Mouse (Mus musculus) liver, embryonic 12.5 days (tissue): ENCODE data around the gene Tubg2. TPM values are rescaled to one million over a fixed set of nuclear protein-coding genes. Genes with fewer than 3 reads are reported as not detected.
A peak's percentile ranks its signal among the peaks of the same experiment; 100 is the strongest.

Experiments
- ATAC-seq: fragments of 200-750 bp; cut with Nextera tagmentation; 2 replicates; pipeline ENCODE4 v1.8.0; 2017; ENCODE audit warnings: moderate number of reproducible peaks, mild to moderate bottlenecking, moderate library complexity
- H3K27ac ChIP-seq: fragments of 300-500 bp; sonication (generic); 2 replicates; pipeline ENCODE4 v1.5.1; 2016; ENCODE audit warnings: mild to moderate bottlenecking
- H3K27me3 ChIP-seq: fragments of 300-500 bp; sonication (generic); replicated peaks from 2 replicates; pipeline ENCODE4 v1.6.1; 2016; ENCODE audit warnings: mild to moderate bottlenecking, moderate library complexity
- H3K36me3 ChIP-seq: fragments of 300-500 bp; sonication (generic); 2 replicates; pipeline ENCODE4 v1.6.1; 2016; ENCODE audit warnings: mild to moderate bottlenecking, moderate library complexity
- H3K4me1 ChIP-seq: fragments of 300-500 bp; sonication (generic); 2 replicates; pipeline ENCODE4 v1.6.1; 2016
- H3K4me2 ChIP-seq: fragments of 300-500 bp; sonication (generic); 2 replicates; pipeline ENCODE4 v1.6.1; 2016; ENCODE audit warnings: mild to moderate bottlenecking, moderate library complexity
- H3K4me3 ChIP-seq: fragments of 300-500 bp; sonication (generic); 2 replicates; pipeline ENCODE4 v1.5.1; 2016; ENCODE audit warnings: mild to moderate bottlenecking, moderate library complexity
- H3K9ac ChIP-seq: fragments of 300-500 bp; sonication (generic); 2 replicates; pipeline ENCODE4 v1.6.1; 2016; ENCODE audit warnings: mild to moderate bottlenecking, moderate library complexity
- H3K9me3 ChIP-seq: fragments of 300-500 bp; sonication (generic); replicated peaks from 2 replicates; pipeline ENCODE4 v1.6.1; 2016; ENCODE audit warnings: mild to moderate bottlenecking, moderate library complexity
- WGBS: fragments of 180-500 bp; shearing (Covaris S2); methylation state at CpG from one replicate; pipeline ENCODE4 v1.1.7; 2016; ENCODE audit not compliant: insufficient replicate concordance; 5-methylcytosine and 5-hydroxymethylcytosine counted together
- polyA plus RNA-seq: library from polyadenylated mRNA; unstranded; fragments of >200 nt; fragmentation: Nextera tagmentation; extraction: Ambion mirVana; gene quantifications from 2 replicates; pipeline ENCODE4 v1.2.1, GENCODE M21; 2016

The Tubg2 gene
- polyA plus RNA-seq, 1 experiment from 2014 or later, result 0.57 TPM

GRCm38 (mm10) chr11:101169301-101170107 is 13.8 kb downstream of the Tubg2 start:
- H3K27ac ChIP-seq, result no peak overlapping the region
- H3K27me3 ChIP-seq, result peaks cover 100% of the 10 kb centered on the region
- H3K36me3 ChIP-seq, result peaks cover 9% of the 10 kb centered on the region; the same call in 1 of the 2 replicates
- peak overlapping the region; percentile 55 for H3K4me3 ChIP-seq
- peaks cover 73% of the 10 kb centered on the region for H3K4me1 ChIP-seq
- peak overlapping the region; percentile 68 for H3K4me2 ChIP-seq
- ATAC-seq, result no peak
- H3K9ac ChIP-seq, result peak overlapping the region; percentile 47; the same call in 1 of the 2 replicates
- 12% methylated on average over 17 of the region's 17 CpGs for WGBS
- H3K9me3 ChIP-seq, result no peaks in the 10 kb centered on the region

- Histone ChIP-seq H3K27me3 (peaks cover 100% of the 10 kb centered on the region), H3K9me3 (no peaks in the 10 kb centered on the region), H3K4me1 (peaks cover 73% of the 10 kb centered on the region), H3K36me3 (peaks cover 9% of the 10 kb centered on the region; the same call in 1 of the 2 replicates), H3K4me3 (peak within 1 kb of the TSS; percentile 55), H3K27ac (peak within 1 kb of the TSS; percentile 18; the same call in 1 of the 2 replicates), H3K9ac (peak within 1 kb of the TSS; percentile 47), H3K4me2 (peak within 1 kb of the TSS; percentile 68)
- ATAC-seq, result no peak
- WGBS, result 1% methylated on average over 35 of the region's 35 CpGs
These were observed 14.7 kb downstream of the Tubg2 start, which contains the start of gene Cntnap1 for GRCm38 (mm10) chr11:101170354-101170810. Gene Cntnap1, plus strand, starts transcription at chr11:101170523.

GRCm38 (mm10) chr11:101170811-101171610 is 15.3 kb downstream of the Tubg2 start, which contains the start of gene Plekhh3:
Gene Plekhh3, minus strand, starts transcription at chr11:101171351.
- Histone ChIP-seq H3K27me3 (peaks cover 100% of the 10 kb centered on the region), H3K4me1 (peaks cover 74% of the 10 kb centered on the region), H3K27ac (peak within 1 kb of the TSS; percentile 56)

GRCm38 (mm10) chr11:101171721-101172433 is 16.2 kb downstream of the Tubg2 start:
- Histone ChIP-seq H3K4me1 (peaks cover 83% of the 10 kb centered on the region), H3K36me3 (peaks cover 9% of the 10 kb centered on the region; the same call in 1 of the 2 replicates), H3K27me3 (peaks cover 100% of the 10 kb centered on the region), H3K4me2 (peak overlapping the region; percentile 68), H3K9ac (peak overlapping the region; percentile 32; the same call in 1 of the 2 replicates), H3K9me3 (no peaks in the 10 kb centered on the region), H3K27ac (peak overlapping the region; percentile 56), H3K4me3 (peak overlapping the region; percentile 55)
- under 1% methylated on average over 31 of the region's 31 CpGs for WGBS
- ATAC-seq, result no peak; the same call in 1 of the 2 replicates

More at GRCm38 (mm10) chr11:101170811-101171610, 15.3 kb downstream of the Tubg2 start, which contains the start of gene Plekhh3:
- Histone ChIP-seq H3K4me3 (peak within 1 kb of the TSS; percentile 55), H3K36me3 (peaks cover 9% of the 10 kb centered on the region; the same call in 1 of the 2 replicates), H3K9ac (peak within 1 kb of the TSS; percentile 47), H3K4me2 (peak within 1 kb of the TSS; percentile 68), H3K9me3 (no peaks in the 10 kb centered on the region)
- ATAC-seq, result peak; percentile 84
- under 1% methylated on average over 50 of the region's 50 CpGs for WGBS

GRCm38 (mm10) chr11:101172434-101172815 is 16.7 kb downstream of the Tubg2 start:
- Histone ChIP-seq H3K4me2 (peak overlapping the region; percentile 68), H3K4me1 (peaks cover 86% of the 10 kb centered on the region), H3K27me3 (peaks cover 100% of the 10 kb centered on the region), H3K27ac (peak overlapping the region; percentile 56), H3K9me3 (no peaks in the 10 kb centered on the region), H3K36me3 (peaks cover 5% of the 10 kb centered on the region; the same call in 1 of the 2 replicates), H3K9ac (peak overlapping the region; percentile 32; the same call in 1 of the 2 replicates), H3K4me3 (peak overlapping the region; percentile 55)
- 5% methylated on average over 5 of the region's 5 CpGs for WGBS
- ATAC-seq, result no peak

- Histone ChIP-seq H3K27ac (no peak overlapping the region), H3K4me3 (0 out of 2 replicates have a peak overlapping the region, but pooled peaks have one; percentile 35), H3K36me3 (no peaks in the 10 kb centered on the region), H3K4me2 (peak overlapping the region; percentile 65), H3K9me3 (no peaks in the 10 kb centered on the region), H3K9ac (no peak overlapping the region), H3K4me1 (peaks cover 80% of the 10 kb centered on the region), H3K27me3 (peaks cover 100% of the 10 kb centered on the region)
- 11% methylated on average over 11 of the region's 11 CpGs for WGBS
- no peak for ATAC-seq
These were observed 17.4 kb downstream of the Tubg2 start for GRCm38 (mm10) chr11:101173112-101173511.

- 2% methylated on average over 61 of the region's 61 CpGs for WGBS
These were observed 18.1 kb downstream of the Tubg2 start for GRCm38 (mm10) chr11:101173631-101174388.

GRCm38 (mm10) chr11:101174389-101174745 is 18.7 kb downstream of the Tubg2 start:
- Histone ChIP-seq H3K27me3 (peaks cover 100% of the 10 kb centered on the region), H3K27ac (no peak overlapping the region), H3K9me3 (no peaks in the 10 kb centered on the region), H3K36me3 (no peaks in the 10 kb centered on the region), H3K4me2 (peak overlapping the region; percentile 65), H3K4me1 (peaks cover 71% of the 10 kb centered on the region), H3K9ac (no peak overlapping the region), H3K4me3 (peak overlapping the region; percentile 35)
- ATAC-seq, result no peak
- 34% methylated on average over 9 of the region's 9 CpGs for WGBS

More at GRCm38 (mm10) chr11:101173631-101174388, 18.1 kb downstream of the Tubg2 start:
- peak; percentile 63 for ATAC-seq
- H3K27ac ChIP-seq, result no peak overlapping the region
- peak overlapping the region; percentile 5; the same call in 1 of the 2 replicates for H3K9ac ChIP-seq
- H3K36me3 ChIP-seq, result no peaks in the 10 kb centered on the region
- H3K4me3 ChIP-seq, result peak overlapping the region; percentile 35
- no peaks in the 10 kb centered on the region for H3K9me3 ChIP-seq
- peaks cover 100% of the 10 kb centered on the region for H3K27me3 ChIP-seq
- peak overlapping the region; percentile 65 for H3K4me2 ChIP-seq
- peaks cover 75% of the 10 kb centered on the region for H3K4me1 ChIP-seq

- Histone ChIP-seq H3K4me3 (peak within 1 kb of the TSS; percentile 35), H3K4me1 (peaks cover 66% of the 10 kb centered on the region), H3K9ac (no peak within 1 kb of the TSS), H3K4me2 (peak within 1 kb of the TSS; percentile 65), H3K27ac (no peak within 1 kb of the TSS), H3K27me3 (peaks cover 99% of the 10 kb centered on the region), H3K36me3 (no peaks in the 10 kb centered on the region), H3K9me3 (no peaks in the 10 kb centered on the region)
- ATAC-seq, result no peak
- 19% methylated on average over 14 of the region's 14 CpGs for WGBS
These were observed 19.3 kb downstream of the Tubg2 start, which contains the start of gene Ccr10 for GRCm38 (mm10) chr11:101174851-101175628. Gene Ccr10, minus strand, starts transcription at chr11:101175443.

- H3K4me2 ChIP-seq, result peak overlapping the region; percentile 49
These were observed 20.0 kb downstream of the Tubg2 start for GRCm38 (mm10) chr11:101175636-101176116.

More at GRCm38 (mm10) chr11:101175636-101176116, 20.0 kb downstream of the Tubg2 start:
- Histone ChIP-seq H3K4me3 (peak overlapping the region; percentile 17), H3K9me3 (no peaks in the 10 kb centered on the region), H3K36me3 (no peaks in the 10 kb centered on the region), H3K27me3 (peaks cover 99% of the 10 kb centered on the region), H3K9ac (no peak overlapping the region), H3K27ac (no peak overlapping the region), H3K4me1 (peaks cover 63% of the 10 kb centered on the region)
- WGBS, result 10% methylated on average over 11 of the region's 11 CpGs
- no peak for ATAC-seq
